Mouse (Mus musculus): Measurements from ENCODE around the gene Adpgk. TPM values are rescaled to one million over a fixed set of nuclear protein-coding genes. Genes with fewer than 3 reads are reported as not detected.

Gene Adpgk
- 19.0 and 20.0 TPM in 2 replicates for polyA plus RNA-seq (2015; fragmentation: Nextera tagmentation; extraction: Ambion mirVana)

- ATAC-seq (replicated peaks; ENCODE audit: extremely low read depth, insufficient read depth, low FRiP score), result peak; percentile 98
- Histone ChIP-seq H3K27me3 (ENCODE audit: control insufficient read depth, insufficient read depth, low read length) (no peaks in the 10 kb centered on the region), H3K4me3 (ENCODE audit: low read length) (peak within 1 kb of the TSS; percentile 77), H3K4me1 (ENCODE audit: control insufficient read depth, insufficient read depth, low read length) (peaks cover 21% of the 10 kb centered on the region), H3K4me2 (ENCODE audit: low read depth, low read length) (peak within 1 kb of the TSS; percentile 83), H3K27ac (ENCODE audit: low read length) (peak within 1 kb of the TSS; percentile 85), H3K9me3 (replicated peaks; ENCODE audit: control insufficient read depth, low read length) (no peaks in the 10 kb centered on the region), H3K9ac (ENCODE audit: low read length) (peak within 1 kb of the TSS; percentile 85), H3K36me3 (ENCODE audit: control insufficient read depth, insufficient read depth) (no peaks in the 10 kb centered on the region)
- WGBS, result under 1% methylated on average over 58 of the region's 58 CpGs
Measured at GRCm38 (mm10) chr9:59290957-59291687, at the start of gene Adpgk. Adpgk (plus strand) TSS chr9:59291558.

GRCm38 (mm10) chr9:59245181-59245580, 46.2 kb upstream of the Adpgk start:
- Histone ChIP-seq H3K9me3 (replicated peaks; ENCODE audit: control insufficient read depth, low read length) (peaks cover 2% of the 10 kb centered on the region; the same call in 1 of the 2 replicates), H3K36me3 (ENCODE audit: control insufficient read depth, insufficient read depth) (no peaks in the 10 kb centered on the region), H3K27ac (ENCODE audit: low read length) (no peak overlapping the region), H3K27me3 (ENCODE audit: control insufficient read depth, insufficient read depth, low read length) (no peaks in the 10 kb centered on the region), H3K4me2 (ENCODE audit: low read depth, low read length) (no peak overlapping the region), H3K4me3 (ENCODE audit: low read length) (no peak overlapping the region), H3K9ac (ENCODE audit: low read length) (no peak overlapping the region), H3K4me1 (ENCODE audit: control insufficient read depth, insufficient read depth, low read length) (no peaks in the 10 kb centered on the region)
- ATAC-seq (replicated peaks; ENCODE audit: extremely low read depth, insufficient read depth, low FRiP score), result no peak
- 43% methylated on average over 7 of the region's 7 CpGs for WGBS

GRCm38 (mm10) chr9:59246456-59247029, 44.8 kb upstream of the Adpgk start:
- no peaks in the 10 kb centered on the region for H3K4me1 ChIP-seq (ENCODE audit: control insufficient read depth, insufficient read depth, low read length)
- H3K9me3 ChIP-seq (replicated peaks; ENCODE audit: control insufficient read depth, low read length), result peaks cover 2% of the 10 kb centered on the region; the same call in 1 of the 2 replicates
- H3K27me3 ChIP-seq (ENCODE audit: control insufficient read depth, insufficient read depth, low read length), result no peaks in the 10 kb centered on the region
- no peak overlapping the region for H3K9ac ChIP-seq (ENCODE audit: low read length)
- H3K4me3 ChIP-seq (ENCODE audit: low read length), result no peak overlapping the region
- H3K27ac ChIP-seq (ENCODE audit: low read length), result no peak overlapping the region
- H3K4me2 ChIP-seq (ENCODE audit: low read depth, low read length), result no peak overlapping the region
- WGBS, result 36% methylated on average over 6 of the region's 6 CpGs
- H3K36me3 ChIP-seq (ENCODE audit: control insufficient read depth, insufficient read depth), result no peaks in the 10 kb centered on the region
- no peak for ATAC-seq (replicated peaks; ENCODE audit: extremely low read depth, insufficient read depth, low FRiP score)

DNA sequence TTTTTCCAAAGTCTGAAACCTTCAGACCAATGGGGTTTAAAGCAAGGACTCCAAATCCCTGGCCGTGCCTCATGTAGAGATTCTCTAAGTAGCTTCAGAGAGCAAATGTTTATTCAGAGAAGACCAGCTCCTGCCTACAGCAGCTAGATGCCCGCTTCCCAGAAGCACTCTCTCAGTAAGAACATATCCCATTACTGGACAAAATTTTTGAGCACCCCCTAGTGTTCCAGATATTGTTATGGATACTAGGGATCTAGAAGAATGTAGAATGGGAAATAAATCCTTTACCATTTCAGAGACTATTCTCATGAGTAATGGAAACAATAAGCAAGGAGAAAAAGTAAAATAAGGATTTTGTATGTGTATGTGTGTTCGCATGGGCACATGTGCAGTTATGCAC, 42.0 kb upstream of the Adpgk start:
- Histone ChIP-seq H3K4me2 (ENCODE audit: low read depth, low read length) (no peak overlapping the region), H3K27me3 (ENCODE audit: control insufficient read depth, insufficient read depth, low read length) (no peaks in the 10 kb centered on the region), H3K36me3 (ENCODE audit: control insufficient read depth, insufficient read depth) (no peaks in the 10 kb centered on the region), H3K9ac (ENCODE audit: low read length) (no peak overlapping the region), H3K4me1 (ENCODE audit: control insufficient read depth, insufficient read depth, low read length) (peaks cover under 1% of the 10 kb centered on the region; the same call in 1 of the 2 replicates), H3K4me3 (ENCODE audit: low read length) (no peak overlapping the region), H3K27ac (ENCODE audit: low read length) (no peak overlapping the region), H3K9me3 (replicated peaks; ENCODE audit: control insufficient read depth, low read length) (no peaks in the 10 kb centered on the region; the same call in 1 of the 2 replicates)
- 71% methylated on average over 3 of the region's 3 CpGs for WGBS
- ATAC-seq (replicated peaks; ENCODE audit: extremely low read depth, insufficient read depth, low FRiP score), result no peak

GRCm38 (mm10) chr9:59250272-59250671, 41.1 kb upstream of the Adpgk start:
- H3K4me2 ChIP-seq (ENCODE audit: low read depth, low read length), result no peak overlapping the region
- WGBS, result 61% methylated on average over 3 of the region's 3 CpGs
- no peak overlapping the region for H3K4me3 ChIP-seq (ENCODE audit: low read length)
- no peak overlapping the region for H3K9ac ChIP-seq (ENCODE audit: low read length)
- no peak for ATAC-seq (replicated peaks; ENCODE audit: extremely low read depth, insufficient read depth, low FRiP score)
- H3K27ac ChIP-seq (ENCODE audit: low read length), result no peak overlapping the region
- no peaks in the 10 kb centered on the region for H3K36me3 ChIP-seq (ENCODE audit: control insufficient read depth, insufficient read depth)
- no peaks in the 10 kb centered on the region; the same call in 1 of the 2 replicates for H3K9me3 ChIP-seq (replicated peaks; ENCODE audit: control insufficient read depth, low read length)
- H3K4me1 ChIP-seq (ENCODE audit: control insufficient read depth, insufficient read depth, low read length), result peaks cover 5% of the 10 kb centered on the region
- H3K27me3 ChIP-seq (ENCODE audit: control insufficient read depth, insufficient read depth, low read length), result no peaks in the 10 kb centered on the region

GRCm38 (mm10) chr9:59254716-59255421, 36.5 kb upstream of the Adpgk start:
- H3K27me3 ChIP-seq (ENCODE audit: control insufficient read depth, insufficient read depth, low read length), result no peaks in the 10 kb centered on the region
- no peak overlapping the region for H3K27ac ChIP-seq (ENCODE audit: low read length)
- no peaks in the 10 kb centered on the region; the same call in 1 of the 2 replicates for H3K9me3 ChIP-seq (replicated peaks; ENCODE audit: control insufficient read depth, low read length)
- no peak for ATAC-seq (replicated peaks; ENCODE audit: extremely low read depth, insufficient read depth, low FRiP score)
- no peak overlapping the region for H3K9ac ChIP-seq (ENCODE audit: low read length)
- H3K4me1 ChIP-seq (ENCODE audit: control insufficient read depth, insufficient read depth, low read length), result peaks cover 5% of the 10 kb centered on the region
- WGBS, result 51% methylated on average over 5 of the region's 5 CpGs
- H3K4me2 ChIP-seq (ENCODE audit: low read depth, low read length), result no peak overlapping the region
- H3K4me3 ChIP-seq (ENCODE audit: low read length), result no peak overlapping the region
- no peaks in the 10 kb centered on the region for H3K36me3 ChIP-seq (ENCODE audit: control insufficient read depth, insufficient read depth)

- no peak overlapping the region for H3K4me3 ChIP-seq (ENCODE audit: low read length)
- H3K36me3 ChIP-seq (ENCODE audit: control insufficient read depth, insufficient read depth), result no peaks in the 10 kb centered on the region
- no peaks in the 10 kb centered on the region for H3K27me3 ChIP-seq (ENCODE audit: control insufficient read depth, insufficient read depth, low read length)
- no peak for ATAC-seq (replicated peaks; ENCODE audit: extremely low read depth, insufficient read depth, low FRiP score)
- no peak overlapping the region for H3K27ac ChIP-seq (ENCODE audit: low read length)
- no peak overlapping the region for H3K4me2 ChIP-seq (ENCODE audit: low read depth, low read length)
- H3K9ac ChIP-seq (ENCODE audit: low read length), result no peak overlapping the region
- H3K4me1 ChIP-seq (ENCODE audit: control insufficient read depth, insufficient read depth, low read length), result no peaks in the 10 kb centered on the region
- H3K9me3 ChIP-seq (replicated peaks; ENCODE audit: control insufficient read depth, low read length), result no peaks in the 10 kb centered on the region
- WGBS, result 64% methylated on average over 9 of the region's 9 CpGs
Measured at GRCm38 (mm10) chr9:59259806-59260454, 31.4 kb upstream of the Adpgk start.

DNA sequence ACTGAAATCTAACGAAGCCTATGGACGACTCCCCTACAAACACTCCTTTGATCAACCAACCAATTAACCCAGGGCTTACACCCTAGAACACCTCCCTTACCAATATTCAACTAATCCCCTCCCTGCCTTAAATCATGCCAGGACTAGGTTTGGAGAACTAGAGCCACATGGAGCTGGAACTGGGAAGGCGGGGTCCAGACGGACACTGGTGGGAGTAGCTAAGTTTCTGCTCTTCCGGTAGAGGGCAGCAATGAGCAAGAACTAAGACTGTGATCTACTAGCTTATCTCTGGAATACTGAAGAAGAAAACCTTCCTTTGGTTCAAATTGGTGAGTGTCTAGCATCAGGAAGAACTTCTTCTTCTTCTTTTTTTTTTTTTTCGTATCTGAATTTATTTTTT, 25.0 kb upstream of the Adpgk start:
- Histone ChIP-seq H3K27ac (ENCODE audit: low read length) (no peak overlapping the region), H3K27me3 (ENCODE audit: control insufficient read depth, insufficient read depth, low read length) (no peaks in the 10 kb centered on the region)

More for the DNA sequence above, 25.0 kb upstream of the Adpgk start:
- 66% methylated on average over 6 of the region's 6 CpGs for whole genome bisulfite sequencing
- H3K4me1 ChIP-seq (ENCODE audit: control insufficient read depth, insufficient read depth, low read length), result peaks cover 3% of the 10 kb centered on the region
- H3K9ac ChIP-seq (ENCODE audit: low read length), result no peak overlapping the region
- no peaks in the 10 kb centered on the region for H3K9me3 ChIP-seq (replicated peaks; ENCODE audit: control insufficient read depth, low read length)
- ATAC-seq (replicated peaks; ENCODE audit: extremely low read depth, insufficient read depth, low FRiP score), result no peak
- H3K4me2 ChIP-seq (ENCODE audit: low read depth, low read length), result no peak overlapping the region
- H3K4me3 ChIP-seq (ENCODE audit: low read length), result no peak overlapping the region
- no peaks in the 10 kb centered on the region for H3K36me3 ChIP-seq (ENCODE audit: control insufficient read depth, insufficient read depth)
